Mouse (Mus musculus): ENCODE results near the gene Arih1.
"Not testable (repeated sequence)": the region's sequence is repeated elsewhere in the genome, so short reads cannot be mapped to it uniquely, and the experiment has no call there.

Gene Arih1

DNA sequence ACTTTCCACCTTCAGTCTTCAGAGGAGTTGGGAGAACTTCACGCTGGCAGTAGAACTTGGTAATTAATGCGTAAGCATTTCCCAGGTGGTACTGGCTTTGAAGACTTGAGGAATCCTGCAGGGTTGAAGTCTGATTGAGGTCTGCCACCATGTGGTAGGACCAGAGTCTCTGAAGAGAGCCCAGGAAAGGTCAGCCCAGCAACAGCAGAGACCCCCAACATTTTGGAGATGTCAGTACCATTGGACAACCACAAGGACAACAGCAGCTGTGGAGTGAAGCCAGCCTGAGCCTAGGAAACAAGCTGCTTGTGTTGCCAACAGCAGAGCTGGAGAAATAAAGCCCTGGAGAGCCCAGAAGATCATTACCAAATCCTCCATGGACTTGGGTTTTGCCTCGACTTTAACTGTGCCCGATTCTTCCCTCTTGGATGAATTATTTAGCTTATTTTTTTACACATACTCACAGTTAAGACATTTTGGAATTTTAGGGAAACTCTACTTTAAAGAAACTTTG, 27.4 kb downstream of the Arih1 start:
- no peak for DNase-seq (ENCODE audit: low spot score in 2 of 2)

DNA sequence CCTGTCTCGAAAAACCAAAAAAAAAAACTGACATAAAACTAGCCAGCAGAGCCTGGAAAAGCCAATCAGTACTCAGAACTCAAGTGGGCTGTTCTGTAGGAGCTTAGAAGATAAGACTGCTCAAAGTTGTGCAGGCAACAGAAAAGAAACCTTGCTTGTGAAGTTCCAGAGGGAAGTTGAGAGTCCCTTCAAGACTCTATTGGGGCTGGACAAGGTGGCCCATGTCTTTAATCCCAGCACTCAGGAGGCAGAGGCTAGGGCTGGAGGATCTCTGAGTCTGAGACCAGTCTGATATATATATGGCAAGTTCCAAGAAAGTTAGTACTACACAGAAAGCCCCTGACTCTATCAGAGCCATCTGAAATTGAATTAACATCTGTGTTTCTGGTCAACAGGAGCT, 28.0 kb downstream of the Arih1 start:
- DNase-seq (ENCODE audit: low spot score in 2 of 2) = no peak

DNA sequence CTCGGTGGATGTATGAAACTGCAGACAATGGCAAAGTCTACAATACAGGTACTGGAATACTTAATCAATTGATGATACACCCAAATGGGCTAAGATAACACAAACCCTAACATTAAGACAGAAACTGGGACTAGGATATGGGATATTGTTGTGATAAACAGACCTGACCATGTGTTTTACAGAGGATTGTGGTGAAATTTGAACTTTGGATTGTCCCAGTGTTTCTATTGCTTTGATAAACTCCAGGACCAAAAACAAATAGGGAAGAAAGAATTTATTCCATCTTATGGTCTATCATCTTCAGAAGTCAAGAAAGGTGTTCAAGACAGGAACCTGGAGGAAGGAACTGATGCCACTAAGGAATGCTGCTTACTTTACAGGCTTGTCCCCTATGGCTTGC, 28.7 kb downstream of the Arih1 start:
- no peak for DNase-seq (ENCODE audit: low spot score in 2 of 2)

DNA sequence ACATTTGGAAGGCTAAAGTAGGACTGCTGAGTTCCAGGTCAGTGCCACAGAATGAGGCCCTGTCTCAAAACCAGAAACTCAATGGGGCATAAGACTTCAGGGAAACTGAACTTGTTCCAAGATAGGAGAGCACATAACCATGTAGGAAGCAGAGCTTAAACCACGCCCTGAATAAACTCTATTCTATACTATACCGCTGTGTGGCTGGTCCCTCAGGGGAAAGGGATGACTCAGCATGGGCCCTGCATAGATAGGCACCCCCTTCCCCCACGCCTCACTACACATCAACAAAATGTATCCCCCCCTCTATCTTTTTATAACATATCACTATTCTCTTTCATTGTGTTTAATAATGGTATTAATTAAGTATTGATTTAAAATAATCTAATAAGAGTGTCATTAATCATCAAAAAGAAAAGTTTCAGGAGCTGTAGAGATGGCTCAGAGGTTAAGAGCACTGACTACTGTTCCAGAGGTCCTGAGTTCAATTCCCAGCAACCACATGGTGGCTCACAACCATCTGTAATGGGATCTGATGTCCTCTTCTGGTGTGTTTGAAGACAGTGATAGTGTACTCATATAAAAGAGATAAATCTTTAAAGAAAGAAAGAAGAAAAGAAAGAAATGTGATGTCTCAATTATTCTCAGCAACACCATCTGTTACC, 30.9 kb downstream of the Arih1 start:
- DNase-seq (ENCODE audit: low spot score in 2 of 2) = no peak

DNA sequence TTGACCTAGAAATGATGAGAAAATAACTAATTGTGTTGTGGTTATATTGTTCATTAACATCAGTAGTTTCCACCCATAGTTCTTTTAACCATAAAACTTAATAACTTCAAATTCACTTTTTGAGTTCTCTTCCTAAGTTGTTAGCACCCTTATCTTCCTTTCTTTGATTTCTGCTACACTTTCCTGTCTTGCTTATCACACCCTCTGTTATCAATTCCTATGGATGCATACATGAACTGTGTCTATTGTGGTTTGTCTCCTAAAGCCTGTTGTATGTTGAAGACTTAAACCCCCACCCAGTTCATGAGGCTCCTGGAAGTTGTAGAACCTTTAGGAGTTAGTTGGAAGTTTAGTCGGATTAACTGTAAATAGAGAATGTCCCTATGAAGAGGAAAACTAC, 52.7 kb downstream of the Arih1 start:
- DNase-seq (ENCODE audit: low spot score in 2 of 2) = no peak

DNA sequence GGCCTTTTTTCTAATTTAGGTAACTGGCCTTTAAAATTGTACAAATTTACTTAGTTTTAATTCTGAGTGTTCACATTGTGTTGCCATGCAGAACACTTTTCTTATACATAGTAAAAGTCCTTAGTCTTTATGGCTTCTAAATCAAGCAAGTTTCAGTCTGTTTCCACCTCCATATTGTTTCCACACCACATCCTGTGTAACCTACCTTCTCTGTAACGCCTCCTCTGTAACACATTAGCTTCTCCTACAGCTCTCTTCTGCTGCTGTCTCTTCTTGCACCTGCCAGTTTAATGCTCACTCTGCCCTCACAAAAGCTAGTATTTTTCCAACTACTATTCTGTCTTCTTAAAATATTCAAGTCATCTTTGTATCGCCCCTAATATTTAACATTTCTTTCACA, 54.8 kb downstream of the Arih1 start:
- DNase-seq (ENCODE audit: low spot score in 2 of 2) = peak in 1 of 2 experiments; percentile 19

DNA sequence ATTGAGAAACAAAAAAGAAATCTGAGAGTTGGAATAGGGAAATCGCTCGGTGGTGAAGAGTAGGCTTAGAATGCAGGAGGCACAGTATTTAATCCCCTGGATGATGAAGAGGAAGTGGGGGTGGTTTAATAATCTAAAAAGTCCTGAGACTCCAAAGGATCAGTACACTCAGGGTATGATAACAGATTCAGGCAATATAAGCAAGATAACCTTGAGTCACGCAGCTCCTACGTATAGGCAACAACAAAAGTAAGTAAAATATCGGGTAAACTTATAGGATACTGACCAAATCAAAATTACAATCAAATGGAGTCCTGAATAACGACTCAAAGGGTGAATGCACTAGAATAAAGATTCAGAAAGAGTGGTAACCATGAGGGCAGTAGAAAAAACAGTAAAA, 65.9 kb downstream of the Arih1 start:
- DNase-seq (ENCODE audit: low spot score in 2 of 2) = no peak

DNA sequence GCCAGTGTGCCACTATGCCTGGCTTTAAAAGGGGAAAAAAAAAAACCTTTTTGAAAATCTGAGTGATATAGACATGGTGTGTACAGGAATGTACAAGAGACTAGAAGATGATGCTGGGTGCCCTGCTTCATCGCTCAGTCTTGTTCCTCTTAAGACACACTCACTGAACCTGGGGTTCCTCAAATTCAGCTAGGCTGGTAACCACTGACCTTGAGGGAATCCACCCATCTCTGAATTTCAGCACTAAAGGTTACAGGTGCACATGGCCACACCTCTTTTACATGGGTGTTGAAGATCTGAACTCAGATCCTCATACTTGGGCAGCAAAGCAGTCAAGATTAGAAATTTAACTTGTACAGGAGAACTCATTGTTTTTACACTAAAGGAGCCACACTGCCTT, 79.1 kb downstream of the Arih1 start:
- DNase-seq (ENCODE audit: low spot score in 2 of 2) = no peak

DNA sequence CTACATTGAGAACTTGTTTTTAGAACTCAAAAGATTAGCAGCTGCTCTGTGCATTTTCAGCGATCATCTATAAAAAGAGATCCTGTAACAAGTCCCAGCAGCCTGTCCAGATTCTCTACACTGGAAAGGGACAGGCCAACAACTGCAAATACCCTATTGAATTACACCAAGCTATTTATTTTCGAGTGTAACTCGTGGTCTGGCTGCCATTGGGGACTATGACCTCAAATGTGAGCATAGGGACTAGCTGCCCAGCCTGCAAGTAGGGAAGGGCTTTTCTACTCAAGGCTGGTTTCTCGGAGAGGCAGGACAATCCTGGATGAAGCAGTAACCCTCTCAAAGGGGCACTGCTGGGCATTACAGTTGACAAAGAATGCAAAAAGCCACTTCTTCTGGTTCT, 97.3 kb downstream of the Arih1 start:
- no peak for DNase-seq (ENCODE audit: low spot score in 2 of 2)

DNA sequence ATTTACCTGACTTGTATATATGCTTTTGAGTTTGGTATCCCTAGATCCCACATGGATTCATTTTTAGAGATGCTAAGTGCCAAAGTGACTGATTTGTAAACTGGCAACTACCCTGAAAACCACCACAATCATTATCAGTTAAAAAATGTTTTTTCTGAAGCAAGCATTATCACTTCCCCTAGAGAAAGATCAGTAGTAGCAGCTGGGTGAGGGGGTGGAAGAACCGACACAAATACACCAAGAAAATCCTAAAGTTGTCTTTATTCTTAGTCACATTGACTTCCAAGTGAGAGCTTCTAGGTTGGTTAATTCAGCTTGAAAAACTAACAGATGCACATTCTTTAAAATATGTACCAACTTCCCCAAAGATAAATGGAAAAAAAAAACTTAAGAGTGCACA, 98.1 kb downstream of the Arih1 start:
- no peak for DNase-seq (ENCODE audit: low spot score in 2 of 2)

DNA sequence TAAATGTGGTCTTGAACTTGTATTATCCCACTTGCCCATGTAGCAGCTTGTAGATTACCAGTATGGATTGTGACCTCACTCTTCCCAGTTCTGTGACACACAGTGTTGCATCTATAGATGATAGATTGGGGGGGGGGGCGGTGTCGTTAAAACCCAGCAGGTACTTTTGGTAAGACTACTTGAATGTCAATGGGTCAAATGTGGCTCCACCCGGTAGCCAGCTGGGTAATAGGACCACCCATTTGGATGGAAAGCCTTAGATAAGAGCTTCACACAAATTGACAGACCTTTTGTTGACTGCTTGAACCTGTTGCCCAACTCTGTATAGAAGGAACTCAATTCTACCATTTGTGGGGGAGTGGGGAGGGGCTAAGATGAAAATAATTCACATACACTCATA, 99.0 kb downstream of the Arih1 start:
- DNase-seq (ENCODE audit: low spot score in 2 of 2) = no peak

DNA sequence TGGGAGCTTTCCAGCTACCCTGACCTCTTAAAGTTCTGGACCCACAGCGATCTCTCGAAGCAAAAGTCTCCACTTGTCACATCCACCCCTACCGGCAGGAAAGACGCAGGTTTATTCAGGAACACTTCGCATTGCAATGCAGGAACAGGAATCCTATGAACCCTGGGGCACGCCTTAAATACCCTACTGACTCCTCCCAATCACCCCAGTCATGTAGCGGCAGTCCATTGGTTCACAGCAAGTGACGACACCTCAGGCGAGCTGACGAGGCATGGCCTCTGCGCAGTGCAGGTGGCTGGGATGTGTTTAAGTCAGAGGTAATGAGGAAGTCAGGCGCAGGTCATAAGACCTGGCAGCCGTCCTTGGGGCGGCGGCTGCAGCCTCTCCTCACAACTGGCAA, 110.8 kb downstream of the Arih1 start:
- DNase-seq (ENCODE audit: low spot score in 2 of 2) = no peak

DNA sequence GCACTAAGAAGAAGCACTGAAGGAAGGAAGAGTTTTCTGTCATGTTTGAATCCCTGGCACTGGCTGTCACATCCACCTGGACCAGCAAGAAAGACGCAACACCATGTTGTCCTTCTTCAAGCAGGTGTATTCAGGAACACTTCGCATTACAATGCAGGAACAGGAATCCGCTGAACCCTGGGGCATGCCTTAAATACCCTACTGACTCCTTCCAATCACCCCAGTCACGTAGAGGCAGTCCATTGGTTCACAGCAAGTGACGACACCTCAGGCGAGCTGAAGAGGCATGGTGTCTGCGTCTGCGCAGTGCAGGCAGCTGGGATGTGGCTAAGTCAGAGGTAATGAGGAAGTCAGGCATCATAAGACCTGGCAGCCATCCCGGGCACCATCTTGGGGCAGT, 116.8 kb downstream of the Arih1 start:
- no peak for DNase-seq (ENCODE audit: low spot score in 2 of 2)

DNA sequence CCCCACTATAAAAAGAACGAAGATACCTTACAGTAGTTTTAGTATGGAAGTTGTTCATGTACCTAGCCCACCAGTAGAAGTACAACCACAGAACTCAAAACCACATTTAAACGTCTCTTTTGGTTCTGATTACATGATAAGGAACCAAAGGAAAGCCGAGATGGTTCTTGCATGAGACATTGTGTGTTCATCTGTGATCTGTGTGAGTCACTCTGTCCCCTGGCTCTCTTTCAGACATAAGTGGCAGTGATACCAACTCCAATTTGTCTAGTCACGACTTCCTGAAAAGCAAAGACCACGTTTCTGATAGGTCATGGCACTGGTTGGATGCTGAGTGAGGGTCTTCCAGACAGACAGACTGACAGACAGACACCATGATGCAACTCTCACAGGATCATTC, 117.2 kb downstream of the Arih1 start:
- DNase-seq (ENCODE audit: low spot score in 2 of 2) = no peak

DNA sequence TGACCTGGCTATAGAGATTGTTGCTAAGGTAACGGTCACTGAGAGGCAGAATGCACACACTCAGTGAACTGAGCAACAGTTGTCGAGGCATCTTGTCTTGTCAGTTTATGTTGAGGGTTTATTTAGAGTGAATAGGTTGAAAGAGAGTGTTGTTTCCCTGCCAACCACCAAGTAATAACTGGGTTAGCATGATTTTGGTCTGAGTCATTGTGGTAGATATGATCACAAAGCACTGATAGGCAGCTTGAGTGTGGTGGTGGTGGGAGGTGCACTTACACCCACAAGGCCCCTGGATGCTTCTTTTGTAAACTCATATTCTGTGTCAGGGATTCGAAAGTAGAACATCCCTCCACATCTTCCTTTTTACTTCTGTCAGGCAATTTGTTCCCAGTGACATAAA, 125.9 kb downstream of the Arih1 start:
- DNase-seq (ENCODE audit: low spot score in 2 of 2) = not testable (repeated sequence)

DNA sequence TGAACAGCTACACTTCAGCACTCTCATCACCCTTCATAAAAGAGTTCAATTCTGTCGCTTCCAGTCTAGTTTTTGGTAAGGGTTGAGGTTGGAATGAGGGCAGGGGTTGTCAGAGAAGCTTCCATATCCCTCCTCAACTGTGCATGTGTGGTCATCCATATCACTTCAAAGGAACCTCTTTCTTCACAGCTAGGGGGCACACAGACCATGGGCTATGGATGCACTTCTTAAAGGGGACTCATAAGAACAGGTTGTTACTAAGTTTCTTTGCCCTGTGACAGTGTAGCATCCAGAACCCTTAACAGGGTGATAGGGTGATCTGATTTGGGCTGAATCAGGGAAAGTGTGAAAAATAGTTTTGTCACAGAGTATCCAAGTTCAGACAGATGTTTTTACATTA, 128.4 kb downstream of the Arih1 start:
- not testable (repeated sequence) for DNase-seq (ENCODE audit: low spot score in 2 of 2)

DNA sequence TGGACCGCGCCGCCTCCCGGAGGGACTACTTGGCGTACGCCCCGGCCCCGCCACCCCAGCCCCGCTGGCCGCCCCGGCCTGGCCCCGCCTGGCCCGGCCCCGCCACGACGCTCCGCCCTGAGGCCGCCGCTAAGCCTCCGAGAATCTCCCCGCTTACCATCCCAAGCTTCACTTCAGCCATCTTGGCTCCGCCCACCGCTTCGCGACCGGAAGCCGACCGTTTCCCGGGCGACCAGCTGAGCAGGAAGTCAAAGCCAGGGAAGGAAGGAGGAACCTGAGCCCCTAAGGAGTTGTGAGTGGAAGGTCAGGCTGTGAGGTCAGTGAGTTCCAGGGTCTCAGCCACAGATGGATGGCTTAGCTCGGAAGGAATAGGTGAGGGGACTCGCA, 133.2 kb downstream of the Arih1 start, which contains the start of gene Bbs4:
TSS of gene Bbs4 (minus strand) at position 256 of the 387 bp plus-strand sequence.
- DNase-seq (ENCODE audit: low spot score in 2 of 2) = peak; percentile 82 to 89

DNA sequence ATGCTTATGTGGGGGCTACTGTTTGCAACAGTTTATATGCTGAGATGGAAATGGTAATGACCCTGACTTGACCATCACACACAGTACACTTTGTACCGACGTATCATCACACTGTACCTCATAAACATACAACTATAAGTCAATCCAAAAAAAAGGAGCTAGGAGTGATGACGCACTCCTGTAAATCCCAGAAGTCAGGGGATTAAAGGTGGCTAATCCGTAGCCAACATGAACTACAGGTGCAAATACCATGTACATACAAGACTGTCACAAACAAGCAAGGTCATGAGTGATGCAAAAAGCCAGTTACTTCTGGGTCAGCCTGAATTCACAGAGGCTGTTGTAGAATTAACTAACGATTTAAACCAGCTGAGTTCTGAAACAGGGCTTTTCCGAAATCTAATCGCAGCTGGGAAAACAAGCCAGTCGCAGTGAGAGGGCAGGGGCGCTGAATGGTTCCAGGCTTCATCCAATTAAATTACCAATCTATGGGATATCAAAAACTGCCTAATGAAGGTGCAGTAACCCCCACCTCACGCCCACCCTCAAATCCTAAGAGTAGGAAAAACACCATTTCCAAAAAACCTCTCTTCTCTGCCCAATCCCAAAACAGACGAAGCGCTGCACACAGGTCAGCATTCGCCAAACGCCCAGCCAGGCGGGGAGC, 133.7 kb downstream of the Arih1 start:
- no peak for DNase-seq (ENCODE audit: low spot score in 2 of 2)

DNA sequence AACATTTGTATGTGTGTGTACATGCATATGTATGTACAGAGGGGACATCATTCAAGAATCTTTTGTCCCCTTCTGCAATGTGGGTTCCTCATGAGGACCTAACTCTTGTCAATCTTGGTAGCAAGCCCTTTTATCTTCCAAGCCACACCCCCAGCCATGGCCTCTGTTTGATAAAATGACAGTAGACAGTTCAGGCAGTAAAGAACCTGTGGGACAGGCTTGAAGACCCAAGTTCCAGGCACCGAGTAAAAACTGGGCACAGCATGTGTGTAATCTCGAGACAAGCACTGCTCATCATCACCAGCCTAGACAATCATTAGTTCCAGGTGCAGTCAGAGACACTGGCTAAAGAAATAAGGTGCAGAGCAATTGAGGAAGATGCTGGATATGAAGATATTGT, 140.2 kb downstream of the Arih1 start:
- DNase-seq (ENCODE audit: low spot score in 2 of 2) = no peak

DNA sequence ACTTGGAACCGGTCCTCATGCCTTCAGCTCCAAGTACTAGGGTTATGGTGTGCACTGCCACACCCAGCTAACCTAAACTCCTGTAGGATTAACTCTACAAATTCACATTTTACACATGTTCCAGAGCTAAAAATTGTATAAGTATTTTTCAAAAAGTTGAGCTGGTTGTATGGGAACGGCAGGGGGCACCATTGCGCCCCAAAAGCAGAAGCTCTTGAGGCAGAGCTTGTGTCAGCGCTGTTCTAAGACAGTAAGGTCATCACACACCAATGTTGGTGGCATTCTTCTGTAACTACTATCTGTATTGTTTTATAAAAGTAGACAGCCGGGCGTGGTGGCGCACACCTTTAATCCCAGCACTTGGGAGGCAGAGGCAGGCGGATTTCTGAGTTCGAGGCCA, 146.4 kb downstream of the Arih1 start:
- DNase-seq (ENCODE audit: low spot score in 2 of 2) = peak in 1 of 2 experiments; percentile 20

DNA sequence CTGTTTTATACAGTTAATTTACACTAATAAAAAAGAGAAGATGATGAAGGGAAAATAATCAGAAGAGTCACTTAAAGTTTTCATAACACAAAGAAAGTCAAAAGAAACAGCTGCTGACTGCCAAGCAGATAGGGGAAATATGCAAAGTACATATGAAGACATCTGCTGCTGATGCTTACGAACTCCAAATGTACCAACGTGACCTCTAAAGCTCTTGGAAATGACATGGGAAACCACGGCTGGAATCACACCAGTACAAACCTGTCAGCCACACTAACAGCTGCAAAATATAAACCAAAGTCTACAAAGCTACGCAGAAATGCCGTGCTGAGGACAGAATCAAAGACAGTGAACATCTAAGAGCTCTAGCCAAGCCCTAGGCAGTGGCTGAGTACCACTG, 147.3 kb downstream of the Arih1 start:
- DNase-seq (ENCODE audit: low spot score in 2 of 2) = no peak

DNA sequence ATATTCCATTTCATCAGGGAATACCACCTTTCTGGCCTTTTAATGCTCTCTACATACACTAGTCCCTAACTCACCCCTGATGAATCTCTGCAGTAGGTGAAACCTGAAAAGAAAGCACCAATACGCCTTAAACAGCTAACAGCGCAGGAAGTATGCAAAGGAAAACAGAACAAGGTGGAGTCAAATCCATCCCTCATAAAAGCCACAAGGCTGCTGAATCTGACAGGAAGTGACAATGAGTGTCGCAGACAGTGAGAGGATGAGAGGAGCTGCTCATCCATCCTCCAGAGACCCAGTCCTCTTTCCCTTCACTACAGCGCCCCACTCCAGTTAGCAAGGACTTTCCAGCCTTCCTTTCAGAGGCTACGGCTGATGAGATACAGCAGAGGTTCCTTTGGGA, 148.0 kb downstream of the Arih1 start:
- DNase-seq (ENCODE audit: low spot score in 2 of 2) = no peak
